Mouse (Mus musculus) retina, embryonic 14.5 days (tissue): Measurements from ENCODE around the gene Pitpnm1.

Experiments used
- DNase-seq: peaks from one replicate; pipeline ENCODE4 v3.0.0-alpha.2; 2015; ENCODE audit warnings: low spot score

Pitpnm1 gene

DNA sequence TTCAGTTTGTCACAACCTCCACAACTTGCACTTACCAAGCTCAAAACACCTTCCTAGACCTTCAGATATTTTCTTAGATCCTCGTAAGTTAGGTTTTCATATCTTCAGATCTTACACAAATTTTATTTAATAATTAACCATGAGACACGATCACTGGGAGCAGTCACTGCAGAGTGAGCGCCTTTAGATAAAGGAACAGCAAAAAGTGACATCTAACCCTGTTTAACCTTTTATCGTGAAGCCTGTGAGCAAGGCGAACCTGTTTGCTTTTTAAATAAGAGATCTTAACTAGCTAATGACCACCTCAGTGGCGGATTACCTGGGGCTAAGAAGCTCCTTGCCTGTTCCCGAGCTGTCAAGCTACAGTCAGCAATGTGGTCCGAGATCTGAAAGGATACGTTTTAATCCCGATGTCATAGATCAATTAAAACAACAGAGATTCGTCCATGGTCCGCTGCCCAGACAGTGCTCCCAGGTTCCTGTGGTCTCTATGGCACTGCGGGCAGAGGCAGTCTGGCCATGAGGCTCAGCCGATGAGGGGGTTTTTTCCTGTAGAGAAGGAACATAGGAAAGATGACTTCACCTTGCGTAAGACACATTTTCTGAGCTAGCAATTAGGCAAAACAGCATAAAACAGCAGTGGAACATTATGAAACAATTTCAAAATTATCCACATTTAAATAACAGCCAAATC, 30.9 kb upstream of the Pitpnm1 start:
- no peak for DNase-seq

GRCm38 (mm10) chr19:4070311-4070710, 29.5 kb upstream of the Pitpnm1 start:
- no peak for DNase-seq

GRCm38 (mm10) chr19:4070756-4071155, 29.0 kb upstream of the Pitpnm1 start:
- DNase-seq, result no peak

DNA sequence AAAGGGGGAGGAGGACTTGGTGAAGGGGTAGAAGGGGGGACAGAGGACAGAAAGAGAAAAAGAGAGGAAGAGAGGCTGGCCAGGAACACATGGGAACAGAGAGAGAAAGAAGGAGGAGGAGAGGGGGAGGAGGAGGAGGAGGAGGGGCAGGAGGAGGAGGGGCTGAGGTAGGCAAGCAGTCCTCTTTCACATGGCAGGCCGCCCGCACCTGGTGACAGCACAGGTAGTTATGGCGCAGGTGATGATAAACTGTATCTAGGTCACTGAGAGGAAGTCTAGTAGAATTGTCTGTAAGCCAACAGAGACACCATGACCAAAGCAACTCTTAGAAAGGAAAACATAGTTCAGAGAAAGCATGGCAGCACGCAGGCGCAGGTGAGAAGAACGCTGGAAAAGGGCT, 28.4 kb upstream of the Pitpnm1 start:
- no peak for DNase-seq

GRCm38 (mm10) chr19:4072706-4073424, 26.9 kb upstream of the Pitpnm1 start:
- no peak for DNase-seq

DNA sequence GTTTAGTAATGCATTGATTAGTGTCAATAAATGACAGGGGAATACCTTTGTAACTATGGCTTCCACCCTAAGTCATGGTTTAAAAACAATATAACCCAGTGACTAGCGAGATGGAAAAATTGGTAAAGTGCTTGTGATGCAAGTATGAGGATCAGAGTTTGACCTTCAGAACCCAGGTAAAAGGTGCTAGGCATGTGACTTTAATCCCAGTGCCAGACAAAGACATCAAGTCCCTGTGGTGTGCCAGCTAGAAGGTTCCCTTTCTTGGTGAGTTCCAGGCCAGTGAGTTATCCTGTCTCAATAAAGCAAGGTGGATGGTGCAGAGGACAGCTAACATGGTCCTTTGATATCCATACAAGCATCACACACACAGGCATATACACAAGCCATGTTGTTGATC, 24.3 kb upstream of the Pitpnm1 start:
- no peak for DNase-seq

- no peak for DNase-seq
These were observed 20.2 kb upstream of the Pitpnm1 start for GRCm38 (mm10) chr19:4079594-4079993.

- DNase-seq, result no peak
These were observed 19.2 kb upstream of the Pitpnm1 start for GRCm38 (mm10) chr19:4080511-4081009.

DNA sequence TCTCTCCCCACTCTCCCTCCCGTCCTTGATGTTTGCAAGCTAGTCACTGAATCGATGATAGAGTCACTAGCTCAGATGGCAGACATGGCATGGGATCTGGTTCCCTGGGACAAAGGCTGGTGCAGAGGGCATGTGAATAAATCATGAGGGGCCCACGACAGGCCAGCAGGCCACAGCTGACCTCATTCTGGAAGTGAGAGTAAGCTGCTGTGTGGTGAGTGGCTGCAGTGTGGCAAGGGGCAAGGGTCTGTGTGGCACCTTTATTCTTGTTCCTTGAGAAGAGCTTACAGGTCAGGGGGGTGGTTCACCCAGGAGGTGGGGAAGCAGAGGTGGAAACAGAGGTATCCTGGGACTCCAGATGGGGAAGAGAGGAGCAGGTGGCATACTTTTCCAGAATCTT, 18.4 kb upstream of the Pitpnm1 start, which contains the start of gene Cabp2:
Gene Cabp2, plus strand, starts transcription at position 185 of the 400 bp plus-strand sequence.
- peak; percentile 24 for DNase-seq

- no peak for DNase-seq
These were observed 17.4 kb upstream of the Pitpnm1 start for GRCm38 (mm10) chr19:4082219-4082965.

- DNase-seq, result no peak
These were observed 16.5 kb upstream of the Pitpnm1 start for GRCm38 (mm10) chr19:4083316-4083715.

DNA sequence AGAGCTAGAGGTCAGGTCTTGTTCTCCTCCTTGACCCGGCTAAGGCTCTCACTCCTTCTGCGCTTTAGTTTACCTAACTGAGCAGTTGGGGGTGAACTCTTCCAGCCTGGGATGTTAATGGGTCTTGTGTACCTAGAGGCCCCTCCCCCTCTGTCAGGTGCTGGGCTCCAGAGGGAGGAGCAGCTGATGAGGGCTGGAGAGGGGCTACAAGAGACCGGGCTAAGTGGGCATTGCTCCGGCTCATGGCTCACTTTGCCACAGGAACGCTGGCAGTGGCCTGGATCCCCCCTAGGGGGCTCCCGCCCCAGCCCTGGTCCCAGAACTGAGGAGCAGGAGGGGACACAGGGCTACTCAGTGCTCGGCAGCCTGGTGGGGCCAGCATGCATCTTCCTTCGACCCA, 16.0 kb upstream of the Pitpnm1 start:
- peak; percentile 39 for DNase-seq

GRCm38 (mm10) chr19:4084984-4085383, 14.8 kb upstream of the Pitpnm1 start:
- no peak for DNase-seq

DNA sequence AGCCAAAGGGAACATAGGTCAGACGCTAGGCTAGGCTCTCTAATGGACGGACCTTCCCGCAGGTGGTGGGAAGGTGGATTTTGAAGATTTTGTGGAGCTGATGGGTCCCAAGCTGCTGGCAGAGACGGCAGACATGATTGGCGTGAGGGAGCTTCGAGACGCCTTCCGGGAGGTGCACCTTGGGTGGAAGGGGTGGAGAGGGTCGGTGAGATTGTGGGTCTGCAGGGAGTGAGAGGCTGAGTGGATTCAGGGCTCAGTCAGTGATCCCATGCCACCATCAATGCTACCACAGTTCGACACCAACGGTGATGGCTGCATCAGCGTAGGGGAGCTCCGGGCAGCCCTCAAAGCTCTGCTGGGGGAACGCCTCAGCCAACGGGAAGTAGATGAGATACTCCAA, 13.6 kb upstream of the Pitpnm1 start:
- no peak for DNase-seq

DNA sequence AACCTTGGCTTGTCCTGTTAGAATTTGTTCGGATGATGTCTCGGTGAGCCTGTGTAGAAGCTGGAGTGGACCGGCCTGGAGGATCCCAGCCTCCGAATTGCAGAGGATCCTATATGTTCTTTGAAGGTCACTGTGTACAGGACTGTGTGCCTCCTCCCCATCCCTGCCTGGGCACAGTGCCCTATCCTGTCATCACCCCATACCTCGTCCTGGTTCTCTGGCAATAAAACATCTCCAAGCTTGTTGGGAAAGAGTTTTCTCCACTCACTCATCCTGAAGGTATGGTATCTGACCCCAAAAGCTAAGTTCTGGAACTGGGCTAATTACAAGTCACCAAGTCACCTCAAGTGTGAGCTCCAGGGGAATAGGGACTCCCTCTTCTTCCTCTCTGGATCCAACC, 12.7 kb upstream of the Pitpnm1 start:
- no peak for DNase-seq

DNA sequence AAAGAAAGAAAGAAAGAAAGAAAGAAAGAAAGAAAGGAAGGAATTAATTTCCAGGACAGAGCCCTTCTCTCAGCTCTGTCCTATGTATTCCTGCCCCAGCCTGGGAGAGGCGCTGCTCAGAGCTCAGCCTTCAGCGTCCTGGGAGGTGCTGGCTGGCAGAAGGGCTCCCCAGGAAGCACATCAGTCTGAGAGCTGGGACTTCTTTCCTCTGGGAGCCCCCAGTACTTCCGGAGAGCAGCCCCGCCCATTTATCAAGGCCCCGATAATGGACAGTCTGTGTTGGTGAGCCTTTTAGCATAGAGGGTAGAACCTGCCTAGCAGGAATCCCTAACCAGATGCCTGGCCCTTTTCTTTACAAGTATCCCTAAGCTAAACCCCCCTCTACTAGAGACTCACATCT, 11.7 kb upstream of the Pitpnm1 start:
- no peak for DNase-seq

DNA sequence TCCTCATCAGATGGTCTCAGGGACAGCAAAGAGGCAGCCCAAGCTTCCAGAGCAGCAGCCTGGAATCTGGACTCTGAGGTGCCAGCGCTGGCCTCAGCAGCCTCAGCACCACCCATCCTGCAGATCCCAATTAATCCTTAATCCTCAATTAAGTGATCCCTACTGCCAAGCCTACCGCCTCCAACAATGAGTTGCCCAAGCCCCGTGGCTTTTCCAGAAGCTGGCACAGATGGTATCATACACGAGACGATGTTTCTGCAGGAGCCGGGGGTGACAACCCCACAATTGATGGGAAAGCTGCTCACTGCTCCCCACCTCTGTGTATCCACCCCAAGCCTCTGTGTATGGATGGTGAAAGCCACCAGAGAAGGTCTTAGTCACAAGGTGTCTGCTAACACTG, 10.7 kb upstream of the Pitpnm1 start:
- no peak for DNase-seq

DNA sequence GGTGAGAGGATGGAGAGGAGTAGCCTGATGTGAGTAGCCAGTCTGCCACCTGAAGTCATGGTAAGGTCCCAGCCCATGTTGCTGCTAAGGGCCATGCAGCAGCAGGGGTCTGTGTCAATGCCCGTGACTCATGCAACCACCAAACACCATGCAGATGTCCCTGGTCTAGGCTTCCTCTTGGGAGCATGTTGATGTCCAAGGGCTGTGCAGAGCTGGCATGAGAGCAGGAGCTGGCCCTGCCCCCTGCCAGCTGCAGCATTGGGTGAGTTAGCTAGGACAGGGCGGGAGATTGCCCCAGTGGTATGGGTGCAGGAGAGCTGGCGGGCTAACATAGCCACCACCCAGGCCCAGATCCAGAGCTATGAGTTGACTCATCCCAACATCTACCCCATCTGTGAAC, 9.4 kb upstream of the Pitpnm1 start:
- no peak for DNase-seq

- no peak for DNase-seq
These were observed 8.4 kb upstream of the Pitpnm1 start for GRCm38 (mm10) chr19:4091383-4091782.

- no peak for DNase-seq
These were observed 7.0 kb upstream of the Pitpnm1 start for GRCm38 (mm10) chr19:4092750-4093149.

DNA sequence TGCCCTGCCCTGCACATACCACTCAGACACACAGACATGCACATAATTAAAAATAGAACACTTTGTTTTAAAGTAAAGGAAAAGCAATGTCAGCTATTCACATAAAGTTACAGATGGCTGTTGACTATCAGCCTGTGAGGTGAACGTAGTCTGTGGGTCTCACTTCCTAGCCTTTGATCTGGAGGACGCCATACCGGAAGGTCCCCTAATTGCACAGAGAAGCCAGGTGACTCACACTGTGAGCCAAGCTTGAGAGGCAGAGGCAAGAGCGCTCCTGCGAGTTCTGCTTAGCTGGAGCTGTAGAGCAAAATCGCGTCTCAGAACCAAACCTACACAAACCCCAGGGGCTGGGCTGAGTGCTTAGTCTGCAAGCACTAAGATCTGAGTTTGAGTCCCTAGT, 6.0 kb upstream of the Pitpnm1 start:
- DNase-seq, result no peak

GRCm38 (mm10) chr19:4094348-4094747, 5.5 kb upstream of the Pitpnm1 start:
- no peak for DNase-seq

GRCm38 (mm10) chr19:4094774-4095303, 5.0 kb upstream of the Pitpnm1 start:
- no peak for DNase-seq
